Mouse (Mus musculus) heart, adult 2 months (tissue): ENCODE results near the gene Gnaq. TPM values are rescaled to one million over a fixed set of nuclear protein-coding genes. Genes with fewer than 3 reads are reported as not detected.
"Not testable (repeated sequence)": the region's sequence is repeated elsewhere in the genome, so short reads cannot be mapped to it uniquely, and the experiment has no call there.

Source experiments
- DNase-seq, 2 experiments: peaks; one replicate each; pipeline ENCODE4 v3.0.0; 2021
- H3K27ac ChIP-seq: fragments of 200-600 bp; 2 replicates; pipeline ENCODE4 v1.8.1; 2022
- H3K27me3 ChIP-seq: fragments of 200-500 bp; 2 replicates; pipeline ENCODE4 v1.6.1; 2012; ENCODE audit warnings: mild to moderate bottlenecking, low read length, inconsistent platforms, mixed read lengths; ENCODE audit not compliant: control insufficient read depth, insufficient read depth
- H3K36me3 ChIP-seq: fragments of 200-500 bp; 2 replicates; pipeline ENCODE4 v1.6.1; 2012; ENCODE audit warnings: low read length, inconsistent platforms; ENCODE audit not compliant: control insufficient read depth, insufficient read depth
- H3K4me1 ChIP-seq: fragments of 200-500 bp; 2 replicates; pipeline ENCODE4 v1.6.1; 2011; ENCODE audit warnings: low read length; ENCODE audit not compliant: control insufficient read depth, insufficient read depth
- H3K4me3 ChIP-seq: fragments of 200-600 bp; 2 replicates; pipeline ENCODE4 v1.8.1; 2022
- H3K79me2 ChIP-seq: fragments of 200-500 bp; replicated peaks from 2 replicates; pipeline ENCODE4 v1.6.1; 2012; ENCODE audit warnings: mild to moderate bottlenecking, inconsistent platforms, low read length, moderate library complexity, mixed read lengths; ENCODE audit not compliant: control insufficient read depth, insufficient read depth
- H3K9ac ChIP-seq: fragments of 200-500 bp; 2 replicates; pipeline ENCODE4 v1.6.1; 2012; ENCODE audit warnings: low read depth, mild to moderate bottlenecking, control low read depth, inconsistent platforms, low read length, mixed read lengths
- CTCF ChIP-seq: fragments of 200-600 bp; IDR thresholded peaks from 2 replicates; pipeline ENCODE4 v1.8.1; 2022; ENCODE audit warnings: antibody characterized with exemption, mild to moderate bottlenecking, moderate library complexity
- EP300 ChIP-seq: fragments of 200-500 bp; IDR thresholded peaks from 2 replicates; pipeline ENCODE4 v1.6.1; 2011; ENCODE audit warnings: low read depth, low read length, control low read depth; ENCODE audit not compliant: insufficient read depth
- POLR2A ChIP-seq: fragments of 200-500 bp; IDR thresholded peaks from 2 replicates; pipeline ENCODE4 v1.6.1; 2011; ENCODE audit warnings: mild to moderate bottlenecking, low read depth, low read length, control low read depth; ENCODE audit not compliant: insufficient read depth
- WGBS: fragments of 180-500 bp; shearing (Covaris S2); methylation state at CpG from one replicate; pipeline ENCODE4 v1.1.7; 2018; 5-methylcytosine and 5-hydroxymethylcytosine counted together
- intact Hi-C: fragments of 180-260 bp; cut with DNase I; formaldehyde crosslinking; loops from one replicate; pipeline ENCODE4 v1.15.1; 2025
- long read RNA-seq: library from polyadenylated mRNA; stranded (forward); transcript quantifications from one replicate; pipeline ENCODE4 v2.0.0, GENCODE M21; 2021
- polyA plus RNA-seq: library from polyadenylated mRNA; depleted of rRNA; stranded (reverse); fragments of >200 nt; gene quantifications from 2 replicates; pipeline ENCODE4 v1.2.3, GENCODE M21; 2012; rRNA removed
- total RNA-seq, 2 experiments: library from RNA; stranded (reverse); gene quantifications; 2 replicates each; pipeline ENCODE4 v1.2.3; 2021

The Gnaq gene
- total RNA-seq (10 to 100 TPM; 23.1 to 23.4 TPM), polyA plus RNA-seq (8.4 and 14.5 TPM in 2 replicates)
- long read RNA-seq, partial matches to known transcripts = 3 of 3 reads
- long read RNA-seq, other reads (novel, unspliced or antisense) = 0 of 3 reads

- Histone ChIP-seq H3K27ac (peak within 1 kb of the TSS; percentile 98), H3K79me2 (peaks cover 3% of the 10 kb centered on the region; the same call in 1 of the 2 replicates), H3K36me3 (peaks cover 9% of the 10 kb centered on the region), H3K4me1 (peaks cover 8% of the 10 kb centered on the region), H3K9ac (peak within 1 kb of the TSS; percentile 96), H3K4me3 (peak within 1 kb of the TSS; percentile 67), H3K27me3 (no peaks in the 10 kb centered on the region)
- TF ChIP-seq POLR2A = no peak
- TF ChIP-seq EP300 = no peak
- no peak for TF ChIP-seq CTCF
- DNase-seq = no peak
- intact Hi-C loops = loop anchor here (1.0 to 5.0 kb wide), 8 partner anchors 36 to 470 kb away; no protein-coding TSS in a partner anchor
- 26% methylated on average over 12 of the region's 14 CpGs for WGBS
Measured at GRCm38 (mm10) chr19:16132791-16132864, at the start of gene Gnaq. TSS of gene Gnaq (plus strand) at chr19:16132831.

DNA sequence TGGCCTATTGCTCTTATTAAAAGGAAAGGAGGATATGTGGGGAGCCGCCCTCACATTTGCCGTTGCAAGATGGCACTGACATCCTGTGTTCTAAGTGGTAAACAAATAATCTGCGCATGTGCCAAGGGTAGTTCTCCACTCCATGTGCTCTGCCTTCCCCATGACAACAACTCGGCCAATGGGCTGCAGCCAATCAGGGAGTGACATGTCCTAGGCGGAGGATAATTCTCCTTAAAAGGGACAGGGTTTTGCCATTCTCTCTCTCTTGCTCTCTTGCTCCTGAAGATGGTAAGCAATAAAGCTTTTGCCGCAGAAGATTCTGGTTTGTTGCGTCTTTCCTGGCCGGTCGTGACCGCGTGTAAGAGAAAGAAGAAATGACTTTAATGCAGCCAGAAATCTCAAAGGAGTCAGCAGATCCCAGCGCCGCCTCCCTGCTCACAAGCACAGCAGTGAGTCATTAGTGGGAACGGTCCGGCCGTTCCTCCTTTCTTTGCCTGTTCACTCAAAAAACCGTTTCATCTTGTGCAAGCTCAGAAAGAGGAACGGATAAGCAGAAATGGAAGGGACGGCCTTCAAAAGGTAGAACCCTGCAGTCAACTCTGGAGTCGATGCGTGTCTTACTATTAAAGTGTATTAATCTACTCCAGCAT is 48.5 kb upstream of the Gnaq start:
- WGBS = 89% methylated on average over 21 of the region's 21 CpGs
- H3K9ac ChIP-seq, intact Hi-C loops, H3K27ac ChIP-seq, H3K36me3 ChIP-seq, H3K4me1 ChIP-seq, H3K4me3 ChIP-seq, H3K27me3 ChIP-seq, H3K79me2 ChIP-seq: not testable (repeated sequence)
- peak in 1 of 2 experiments; percentile 56 for DNase-seq

- intact Hi-C loops = no loop called here
- Histone ChIP-seq H3K4me3 (no peak overlapping the region), H3K79me2 (no peaks in the 10 kb centered on the region), H3K27me3 (no peaks in the 10 kb centered on the region), H3K27ac (no peak overlapping the region), H3K4me1 (no peaks in the 10 kb centered on the region), H3K9ac (no peak overlapping the region), H3K36me3 (no peaks in the 10 kb centered on the region)
- no peak for DNase-seq
- TF ChIP-seq EP300 (no peak), CTCF (no peak), POLR2A (no peak)
- WGBS = 67% methylated on average over 4 of the region's 4 CpGs
Measured at GRCm38 (mm10) chr19:16085248-16085647, 47.4 kb upstream of the Gnaq start.

GRCm38 (mm10) chr19:16086154-16086553 is 46.5 kb upstream of the Gnaq start:
- H3K4me3 ChIP-seq = no peak overlapping the region
- H3K9ac ChIP-seq = no peak overlapping the region
- no peak for DNase-seq
- H3K36me3 ChIP-seq = no peaks in the 10 kb centered on the region
- intact Hi-C loops = no loop called here
- H3K27me3 ChIP-seq = no peaks in the 10 kb centered on the region
- TF ChIP-seq POLR2A = no peak
- TF ChIP-seq EP300 = no peak
- no peak for TF ChIP-seq CTCF
- H3K27ac ChIP-seq = no peak overlapping the region
- no peaks in the 10 kb centered on the region for H3K79me2 ChIP-seq
- H3K4me1 ChIP-seq = no peaks in the 10 kb centered on the region

DNA sequence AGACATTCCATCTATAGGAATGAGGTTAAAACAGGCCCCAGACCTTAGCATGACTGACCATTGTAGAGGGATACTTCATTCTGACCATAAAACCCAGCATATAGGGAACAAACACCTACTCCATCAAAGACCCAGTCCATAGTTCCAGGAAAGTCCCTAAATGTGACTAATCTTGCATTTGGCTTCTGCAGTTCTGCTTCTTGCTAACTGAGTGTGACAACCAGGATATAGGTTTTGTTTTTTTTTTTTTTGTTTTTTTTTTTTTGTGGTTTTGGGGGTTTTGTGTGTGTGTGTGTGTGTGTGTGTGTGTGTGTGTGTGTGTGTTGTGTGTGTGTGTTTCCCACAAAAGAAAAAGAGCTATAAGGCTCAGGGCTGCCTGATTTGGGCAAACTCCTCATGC is 46.0 kb upstream of the Gnaq start:
- no peak overlapping the region for H3K27ac ChIP-seq
- H3K4me3 ChIP-seq = no peak overlapping the region
- intact Hi-C loops = no loop called here
- H3K4me1 ChIP-seq = no peaks in the 10 kb centered on the region
- no peak overlapping the region for H3K9ac ChIP-seq
- H3K27me3 ChIP-seq = no peaks in the 10 kb centered on the region
- TF ChIP-seq EP300 (no peak), CTCF (no peak), POLR2A (no peak)
- H3K36me3 ChIP-seq = no peaks in the 10 kb centered on the region
- no peak for DNase-seq
- H3K79me2 ChIP-seq = no peaks in the 10 kb centered on the region

DNA sequence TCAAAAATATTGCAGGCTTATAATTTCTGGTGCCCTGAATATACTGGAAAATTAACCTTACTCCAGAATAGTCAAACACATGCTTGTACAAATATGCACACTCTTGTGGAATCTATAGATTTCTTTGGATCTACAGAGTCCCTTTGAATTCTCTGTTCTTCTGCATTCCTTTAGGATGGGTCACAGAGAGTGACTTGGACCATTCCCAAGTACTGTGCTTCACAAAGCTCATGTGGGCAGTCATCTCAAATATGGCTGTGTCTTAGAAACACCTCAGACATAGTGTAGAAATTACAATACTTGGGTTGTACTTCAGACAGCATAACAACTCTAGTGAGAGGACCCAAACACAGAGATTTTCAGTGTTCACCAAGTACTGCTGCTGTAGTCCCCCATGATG is 45.2 kb upstream of the Gnaq start:
- Histone ChIP-seq H3K4me3 (no peak overlapping the region), H3K79me2 (no peaks in the 10 kb centered on the region), H3K27ac (no peak overlapping the region), H3K4me1 (no peaks in the 10 kb centered on the region), H3K9ac (no peak overlapping the region), H3K27me3 (no peaks in the 10 kb centered on the region), H3K36me3 (no peaks in the 10 kb centered on the region)
- DNase-seq = no peak
- TF ChIP-seq CTCF (no peak), EP300 (no peak), POLR2A (no peak)
- intact Hi-C loops = no loop called here
